Mouse (Mus musculus): ENCODE data around the gene Bik.

- TF ChIP-seq ZNF384 (IDR thresholded peaks at IDR 0.05; ENCODE audit: low read depth, low read length) (no peak), CTCF (conservative IDR thresholded peaks at IDR 0.05 in 1 of 2, IDR thresholded peaks at IDR 0.05 in 1 of 2; ENCODE audit: low read depth in 2 of 2, low read length in 2 of 2) (no peak)
Measured at GRCm38 (mm10) chr15:83530688-83531087, 4.0 kb downstream of the Bik start.

Measured in CH12.LX (cell line).